Mouse (Mus musculus) heart, embryonic 11.5 days (tissue): ENCODE measurements around the gene Tmem263. TPM values are rescaled to one million over a fixed set of nuclear protein-coding genes. Genes with fewer than 3 reads are reported as not detected.
A peak's percentile ranks its signal among the peaks of the same experiment; 100 is the strongest.

Experiments used
- ATAC-seq: fragments of 200-750 bp; cut with Nextera tagmentation; replicated peaks from 2 replicates; pipeline ENCODE4 v1.8.0; 2017; ENCODE audit warnings: moderate library complexity; ENCODE audit not compliant: insufficient number of reproducible peaks, low FRiP score, low TSS enrichment
- H3K27ac ChIP-seq: fragments of 300-500 bp; sonication (generic); 2 replicates; pipeline ENCODE4 v1.5.1; 2014; ENCODE audit warnings: mild to moderate bottlenecking, low read depth, low read length
- H3K27me3 ChIP-seq: fragments of 300-500 bp; sonication (generic); 2 replicates; pipeline ENCODE4 v1.6.1; 2014; ENCODE audit warnings: mild to moderate bottlenecking, low read length, mixed read lengths; ENCODE audit not compliant: control insufficient read depth, insufficient read depth
- H3K36me3 ChIP-seq: fragments of 300-500 bp; sonication (generic); 2 replicates; pipeline ENCODE4 v1.6.1; 2014; ENCODE audit warnings: mild to moderate bottlenecking, low read length, moderate library complexity, mixed read lengths; ENCODE audit not compliant: control insufficient read depth, insufficient read depth
- H3K4me1 ChIP-seq: fragments of 300-500 bp; sonication (generic); 2 replicates; pipeline ENCODE4 v1.6.1; 2014; ENCODE audit warnings: low read length; ENCODE audit not compliant: control insufficient read depth, insufficient read depth
- H3K4me2 ChIP-seq: fragments of 300-500 bp; sonication (generic); 2 replicates; pipeline ENCODE4 v1.6.1; 2014; ENCODE audit warnings: mild to moderate bottlenecking, moderate library complexity
- H3K4me3 ChIP-seq: fragments of 300-500 bp; sonication (generic); 2 replicates; pipeline ENCODE4 v1.5.1; 2014; ENCODE audit warnings: low read depth, low read length
- H3K9ac ChIP-seq: fragments of 300-500 bp; sonication (generic); 2 replicates; pipeline ENCODE4 v1.6.1; 2014; ENCODE audit warnings: mild to moderate bottlenecking, low read depth, low read length, moderate library complexity
- H3K9me3 ChIP-seq: fragments of 300-500 bp; sonication (generic); replicated peaks from 2 replicates; pipeline ENCODE4 v1.6.1; 2016; ENCODE audit warnings: low read length; ENCODE audit not compliant: control insufficient read depth
- WGBS: fragments of 180-500 bp; shearing (Covaris S2); extraction: QIAGEN DNeasy Blood & Tissue Kit; methylation state at CpG from one replicate; pipeline ENCODE4 v1.1.7; 2014; ENCODE audit not compliant: insufficient replicate concordance; 5-methylcytosine and 5-hydroxymethylcytosine counted together
- polyA plus RNA-seq: library from polyadenylated mRNA; unstranded; fragments of >200 nt; fragmentation: Nextera tagmentation; extraction: Ambion mirVana; gene quantifications from 2 replicates; pipeline ENCODE4 v1.2.1, GENCODE M21; 2014

The Tmem263 gene
- polyA plus RNA-seq, result 57.3 and 62.2 TPM in 2 replicates

DNA sequence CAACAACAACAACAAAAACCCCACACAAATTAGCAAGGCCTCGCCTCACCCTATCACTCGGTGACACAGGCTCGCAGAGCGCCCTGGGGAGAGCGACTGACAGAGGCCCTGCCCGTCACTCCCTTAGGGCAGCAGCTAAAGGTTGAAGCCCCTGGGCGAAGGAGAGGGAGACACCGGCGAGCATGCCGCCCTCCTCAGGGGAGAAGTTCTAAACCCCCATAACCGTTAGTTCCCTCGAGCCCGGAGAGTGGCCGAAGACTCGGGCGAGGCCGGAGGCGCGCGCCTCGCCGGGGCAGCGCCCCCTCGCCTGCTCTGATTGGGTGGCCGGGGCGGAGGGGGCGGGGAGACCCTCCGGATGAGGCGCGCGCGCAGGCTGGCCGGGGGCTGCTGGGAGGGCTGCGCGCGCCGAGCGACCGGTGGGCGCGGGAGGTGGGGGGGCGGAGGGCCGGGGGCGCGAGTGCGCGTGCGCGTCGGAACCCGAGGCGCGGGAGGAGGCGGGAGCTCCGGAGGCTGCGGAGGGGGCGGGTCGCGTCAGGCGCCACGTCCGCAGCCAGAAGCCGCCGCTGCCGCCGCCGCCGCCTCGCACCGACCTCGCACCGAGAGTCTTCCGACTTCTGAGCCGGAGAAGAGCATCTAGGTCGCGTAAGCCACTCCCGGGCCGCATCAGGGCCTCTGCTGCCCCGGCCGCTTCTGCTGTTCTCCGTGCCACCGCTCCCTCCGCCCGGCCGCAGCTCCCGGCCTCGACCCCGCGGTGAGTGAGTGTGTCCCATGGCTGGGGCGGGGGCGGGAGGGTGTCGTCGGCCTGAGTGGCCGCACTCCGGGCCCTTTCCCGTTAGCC is at the start of gene Tmem263, which contains the start of gene Fhl4:
Gene Tmem263 (plus strand): TSS at position 381 of the 838 bp plus-strand sequence.
Gene Fhl4 (minus strand): TSS at position 249 of the 838 bp plus-strand sequence.
- peak within 1 kb of the TSS; percentile 83 for H3K9ac ChIP-seq
- H3K36me3 ChIP-seq, result no peaks in the 10 kb centered on the region
- H3K9me3 ChIP-seq, result no peaks in the 10 kb centered on the region
- H3K4me3 ChIP-seq, result peak within 1 kb of the TSS; percentile 67
- no peaks in the 10 kb centered on the region; the same call in 1 of the 2 replicates for H3K4me1 ChIP-seq
- peak within 1 kb of the TSS; percentile 88 for H3K27ac ChIP-seq
- H3K4me2 ChIP-seq, result peak within 1 kb of the TSS; percentile 70
- WGBS, result under 1% methylated on average over 71 of the region's 96 CpGs
- H3K27me3 ChIP-seq, result no peaks in the 10 kb centered on the region
- peak; percentile 97 for ATAC-seq

- no peak overlapping the region for H3K9ac ChIP-seq
- 86% methylated on average over 2 of the region's 2 CpGs for WGBS
- ATAC-seq, result no peak
- H3K4me1 ChIP-seq, result no peaks in the 10 kb centered on the region
- no peaks in the 10 kb centered on the region for H3K9me3 ChIP-seq
- no peaks in the 10 kb centered on the region for H3K36me3 ChIP-seq
- H3K4me2 ChIP-seq, result no peak overlapping the region
- H3K4me3 ChIP-seq, result no peak overlapping the region
- no peaks in the 10 kb centered on the region for H3K27me3 ChIP-seq
- no peak overlapping the region for H3K27ac ChIP-seq
Measured at GRCm38 (mm10) chr10:85054876-85055275, 47.6 kb upstream of the Tmem263 start.

- Histone ChIP-seq H3K36me3 (no peaks in the 10 kb centered on the region), H3K9me3 (no peaks in the 10 kb centered on the region), H3K27ac (no peak overlapping the region), H3K27me3 (no peaks in the 10 kb centered on the region), H3K4me2 (no peak overlapping the region), H3K4me3 (no peak overlapping the region), H3K9ac (no peak overlapping the region), H3K4me1 (no peaks in the 10 kb centered on the region)
- 46% methylated on average over 4 of the region's 4 CpGs for WGBS
- no peak for ATAC-seq
Measured at GRCm38 (mm10) chr10:85071605-85072152, 30.7 kb upstream of the Tmem263 start.

GRCm38 (mm10) chr10:85101841-85102240 is 586 bp upstream of the Tmem263 start:
- WGBS, result 0% methylated on average over 10 of the region's 10 CpGs
- ATAC-seq, result peak; percentile 13; the same call in 1 of the 2 replicates
- H3K27ac ChIP-seq, result peak overlapping the region; percentile 88
- no peaks in the 10 kb centered on the region for H3K9me3 ChIP-seq
- H3K9ac ChIP-seq, result peak overlapping the region; percentile 83
- H3K4me3 ChIP-seq, result peak overlapping the region; percentile 67
- H3K27me3 ChIP-seq, result no peaks in the 10 kb centered on the region
- H3K4me1 ChIP-seq, result no peaks in the 10 kb centered on the region; the same call in 1 of the 2 replicates
- H3K4me2 ChIP-seq, result peak overlapping the region; percentile 70
- H3K36me3 ChIP-seq, result no peaks in the 10 kb centered on the region

DNA sequence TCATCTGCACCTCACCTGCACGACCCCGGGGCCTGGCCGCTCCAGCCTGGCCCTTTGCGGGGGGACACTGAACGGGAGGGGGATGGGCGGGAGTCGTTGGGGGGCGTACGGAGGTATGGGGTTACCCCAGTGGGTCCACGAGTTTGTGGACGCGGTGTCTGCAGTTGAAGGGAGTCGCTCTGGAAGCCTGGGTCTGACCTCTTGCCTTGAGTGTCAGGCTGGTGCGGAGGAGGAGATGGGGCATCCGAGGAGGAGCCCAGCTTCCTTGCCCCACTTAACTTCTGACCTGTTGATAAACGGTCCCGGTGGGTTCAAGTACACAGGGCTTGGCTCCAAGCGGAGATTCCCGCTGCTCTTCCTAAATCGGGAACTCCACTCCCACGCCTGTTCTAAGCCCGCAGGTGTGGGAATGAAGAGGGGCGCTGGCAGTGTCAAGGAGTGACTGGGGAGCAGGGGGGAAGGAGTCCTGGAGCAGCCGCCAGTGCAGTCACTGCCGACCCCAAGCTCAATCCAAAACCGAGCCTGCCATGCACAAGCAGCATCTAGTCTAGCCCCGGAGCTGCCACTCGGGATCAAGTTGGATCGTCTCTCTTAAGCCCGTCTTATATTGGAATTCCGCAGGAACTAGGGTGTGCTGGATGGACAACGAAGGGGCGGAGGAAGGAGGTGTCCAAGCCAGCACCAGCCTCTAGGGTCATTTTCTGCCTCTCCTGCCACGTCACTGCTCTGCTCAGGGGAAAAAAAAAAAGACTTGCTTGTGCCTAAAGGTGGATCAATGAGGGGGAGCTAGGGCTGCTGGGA is 858 bp downstream of the Tmem263 start:
- under 1% methylated on average over 34 of the region's 34 CpGs for WGBS
- ATAC-seq, result peak; percentile 58
- no peaks in the 10 kb centered on the region for H3K9me3 ChIP-seq

GRCm38 (mm10) chr10:85114409-85114808 is 12.0 kb downstream of the Tmem263 start:
- H3K4me3 ChIP-seq, result no peak overlapping the region

More for the DNA sequence above, 858 bp downstream of the Tmem263 start:
- Histone ChIP-seq H3K36me3 (no peaks in the 10 kb centered on the region), H3K4me2 (peak overlapping the region; percentile 70), H3K27me3 (no peaks in the 10 kb centered on the region), H3K4me1 (no peaks in the 10 kb centered on the region; the same call in 1 of the 2 replicates), H3K27ac (peak overlapping the region; percentile 88), H3K9ac (peak overlapping the region; percentile 83), H3K4me3 (peak overlapping the region; percentile 67)

GRCm38 (mm10) chr10:85125184-85125583 is 22.8 kb downstream of the Tmem263 start:
- no peak overlapping the region for H3K4me3 ChIP-seq
- no peak overlapping the region for H3K4me2 ChIP-seq
- ATAC-seq, result no peak
- no peak overlapping the region for H3K27ac ChIP-seq
- H3K36me3 ChIP-seq, result peaks cover 9% of the 10 kb centered on the region
- no peaks in the 10 kb centered on the region for H3K9me3 ChIP-seq
- WGBS, result 82% methylated on average over 13 of the region's 13 CpGs
- no peaks in the 10 kb centered on the region for H3K27me3 ChIP-seq
- H3K9ac ChIP-seq, result no peak overlapping the region
- H3K4me1 ChIP-seq, result no peaks in the 10 kb centered on the region

More at GRCm38 (mm10) chr10:85114409-85114808, 12.0 kb downstream of the Tmem263 start:
- Histone ChIP-seq H3K27ac (no peak overlapping the region), H3K4me1 (no peaks in the 10 kb centered on the region), H3K9ac (no peak overlapping the region), H3K27me3 (no peaks in the 10 kb centered on the region), H3K9me3 (no peaks in the 10 kb centered on the region), H3K36me3 (peaks cover 8% of the 10 kb centered on the region; the same call in 1 of the 2 replicates), H3K4me2 (no peak overlapping the region)
- WGBS, result 55% methylated on average over 4 of the region's 4 CpGs
- ATAC-seq, result no peak
